Mouse (Mus musculus): ENCODE measurements at regions not wholly inside any gene's neighbourhood (a gene's known extent, or its start where the extent isn't known, plus 50 kb on each side); places are given as distances from the start of the nearest gene placed in this dataset.

DNA sequence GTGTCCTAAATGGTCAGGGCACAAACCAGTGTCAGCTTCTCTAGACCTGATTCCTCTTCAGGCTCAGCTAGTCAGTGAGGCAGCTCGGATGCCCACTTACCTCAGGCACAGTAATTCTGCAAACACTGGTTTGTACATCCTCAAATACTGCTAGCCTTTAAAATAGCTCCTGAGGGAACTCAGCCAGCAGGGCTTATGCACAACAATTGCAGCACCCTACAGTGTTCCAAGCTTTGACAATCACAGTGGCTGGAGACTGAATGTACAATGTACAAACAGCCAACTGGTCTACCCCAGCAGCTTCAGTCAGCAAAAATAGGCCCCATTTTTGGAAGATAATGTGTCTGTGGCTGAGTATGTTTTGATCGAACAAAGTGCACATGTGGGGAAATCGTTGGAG lies 129.6 kb downstream of the Rap2a start:
- H3K4me3 ChIP-seq = no peak overlapping the region
- no peak overlapping the region for H3K27ac ChIP-seq
- no peaks in the 10 kb centered on the region for H3K36me3 ChIP-seq (ENCODE audit: poor library complexity, severe bottlenecking)
- WGBS = 91% methylated on average over 3 of the region's 3 CpGs
- no peak for ATAC-seq
- no peaks in the 10 kb centered on the region for H3K4me1 ChIP-seq
- no peak overlapping the region for H3K4me2 ChIP-seq
- H3K9me3 ChIP-seq (replicated peaks) = no peaks in the 10 kb centered on the region
- no peaks in the 10 kb centered on the region for H3K27me3 ChIP-seq
- H3K9ac ChIP-seq = no peak overlapping the region

DNA sequence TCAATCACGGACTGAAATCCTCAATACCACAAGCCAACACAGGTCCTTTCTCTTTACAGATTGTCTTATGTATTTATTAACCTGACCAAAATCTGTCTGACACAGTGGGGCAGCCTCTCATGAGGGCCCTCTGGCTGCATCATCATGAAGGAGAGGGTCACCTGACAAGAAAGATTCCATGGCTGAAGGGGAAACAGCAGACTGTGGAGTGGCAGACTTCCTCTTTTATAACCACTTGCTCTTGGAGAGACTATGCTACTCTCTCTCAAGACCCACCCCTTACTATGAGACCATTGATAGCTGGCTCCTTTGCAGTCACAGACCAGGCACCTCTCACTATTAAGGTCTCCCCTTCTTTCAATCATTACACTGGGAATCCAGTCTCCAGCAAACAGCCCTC lies 133.1 kb downstream of the Rap2a start:
- 85% methylated on average over 1 of the region's 1 CpGs for WGBS
- H3K27ac ChIP-seq = no peak overlapping the region
- H3K9ac ChIP-seq = no peak overlapping the region

DNA sequence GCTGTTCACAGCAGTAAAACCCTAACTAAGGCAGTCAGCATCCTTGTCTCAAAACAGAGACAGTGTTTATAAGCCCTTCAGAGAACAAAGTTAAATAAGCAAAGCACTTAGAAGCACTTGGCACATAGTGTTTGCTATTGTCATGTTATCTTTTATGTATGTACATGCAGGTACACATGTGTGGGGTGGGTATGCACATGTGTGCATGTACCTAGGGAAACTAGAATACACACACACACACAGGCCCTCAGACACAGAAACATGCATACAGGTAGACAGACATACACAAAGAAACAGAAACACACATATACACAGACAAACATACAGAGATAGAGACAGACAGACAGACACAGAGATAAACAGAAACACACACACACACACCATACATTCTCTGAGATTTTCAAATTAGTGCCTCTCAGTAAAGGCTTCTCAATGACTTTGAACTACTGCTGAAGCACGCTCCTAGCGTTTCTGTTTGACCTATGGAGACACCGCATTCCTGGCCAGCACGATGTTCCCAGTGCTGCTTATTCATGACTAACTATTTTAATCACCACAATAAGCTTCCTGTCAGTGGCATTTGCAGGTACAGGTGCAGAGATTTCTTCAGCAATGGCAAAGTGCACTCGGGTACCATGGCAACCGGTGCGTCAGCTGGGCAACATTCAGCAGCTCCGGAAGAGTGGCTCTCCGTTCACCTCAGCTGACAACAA lies 148.1 kb downstream of the Rap2a start:
- Histone ChIP-seq H3K27me3 (no peaks in the 10 kb centered on the region), H3K36me3 (ENCODE audit: poor library complexity, severe bottlenecking) (no peaks in the 10 kb centered on the region), H3K9me3 (replicated peaks) (no peaks in the 10 kb centered on the region), H3K9ac (no peak overlapping the region), H3K4me3 (no peak overlapping the region), H3K4me1 (peaks cover 7% of the 10 kb centered on the region; the same call in 1 of the 2 replicates), H3K4me2 (no peak overlapping the region), H3K27ac (0 out of 2 replicates have a peak overlapping the region, but pooled peaks have one; percentile 45)
- WGBS = 51% methylated on average over 9 of the region's 9 CpGs
- ATAC-seq = peak; percentile 81

More for the DNA sequence above, 133.1 kb downstream of the Rap2a start:
- Histone ChIP-seq H3K9me3 (replicated peaks) (no peaks in the 10 kb centered on the region), H3K36me3 (ENCODE audit: poor library complexity, severe bottlenecking) (no peaks in the 10 kb centered on the region), H3K27me3 (no peaks in the 10 kb centered on the region), H3K4me1 (no peaks in the 10 kb centered on the region), H3K4me3 (no peak overlapping the region), H3K4me2 (no peak overlapping the region)
- ATAC-seq = no peak

DNA sequence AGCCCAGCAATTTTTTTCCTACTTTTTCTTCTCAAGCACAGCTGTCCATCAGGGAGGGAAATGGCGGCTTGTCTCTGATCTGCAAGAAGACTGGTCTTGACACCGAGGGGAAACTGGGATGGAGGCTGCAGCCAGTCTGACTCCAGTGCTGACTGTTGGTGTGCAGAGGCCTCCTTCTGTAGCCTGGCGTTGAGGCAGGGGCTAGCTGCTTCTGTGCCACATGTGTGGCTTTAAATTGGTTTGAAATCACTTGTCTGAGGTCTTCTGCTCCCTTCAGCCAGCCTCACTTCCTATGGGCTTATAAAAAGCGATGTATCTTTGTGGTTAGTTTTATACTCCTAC lies 148.7 kb downstream of the Rap2a start:
- no peak; the same call in 1 of the 2 replicates for ATAC-seq
- no peaks in the 10 kb centered on the region for H3K27me3 ChIP-seq
- no peak overlapping the region for H3K9ac ChIP-seq
- no peak overlapping the region for H3K4me3 ChIP-seq
- H3K9me3 ChIP-seq (replicated peaks) = no peaks in the 10 kb centered on the region
- 63% methylated on average over 4 of the region's 4 CpGs for WGBS
- no peak overlapping the region for H3K4me2 ChIP-seq
- H3K4me1 ChIP-seq = peaks cover 7% of the 10 kb centered on the region; the same call in 1 of the 2 replicates
- H3K27ac ChIP-seq = peak overlapping the region; percentile 45; the same call in 1 of the 2 replicates
- no peaks in the 10 kb centered on the region for H3K36me3 ChIP-seq (ENCODE audit: poor library complexity, severe bottlenecking)

DNA sequence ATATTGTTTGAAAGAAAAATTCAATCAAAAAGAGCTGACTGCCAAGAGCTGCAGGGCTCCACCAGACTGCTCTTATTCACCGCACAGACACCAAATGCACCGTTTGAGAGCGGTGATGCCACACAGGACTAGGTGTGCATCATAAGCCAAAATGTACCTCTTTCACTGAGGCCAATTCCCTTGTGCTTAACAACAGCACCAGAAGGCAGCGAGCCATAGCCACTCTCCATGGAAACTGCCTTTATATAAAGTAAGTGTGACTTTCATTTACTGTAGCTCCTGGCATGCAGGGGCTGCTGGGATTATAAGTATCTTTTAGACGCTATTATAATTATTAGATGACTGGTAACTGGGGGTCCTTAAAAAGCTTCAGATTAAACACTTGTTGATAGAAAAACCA lies 154.5 kb downstream of the Rap2a start:
- Histone ChIP-seq H3K27me3 (no peaks in the 10 kb centered on the region), H3K36me3 (ENCODE audit: poor library complexity, severe bottlenecking) (no peaks in the 10 kb centered on the region), H3K9me3 (replicated peaks) (no peaks in the 10 kb centered on the region), H3K4me3 (no peak overlapping the region), H3K9ac (no peak overlapping the region), H3K27ac (no peak overlapping the region), H3K4me1 (no peaks in the 10 kb centered on the region), H3K4me2 (no peak overlapping the region)
- ATAC-seq = no peak
- WGBS = 85% methylated on average over 5 of the region's 5 CpGs

DNA sequence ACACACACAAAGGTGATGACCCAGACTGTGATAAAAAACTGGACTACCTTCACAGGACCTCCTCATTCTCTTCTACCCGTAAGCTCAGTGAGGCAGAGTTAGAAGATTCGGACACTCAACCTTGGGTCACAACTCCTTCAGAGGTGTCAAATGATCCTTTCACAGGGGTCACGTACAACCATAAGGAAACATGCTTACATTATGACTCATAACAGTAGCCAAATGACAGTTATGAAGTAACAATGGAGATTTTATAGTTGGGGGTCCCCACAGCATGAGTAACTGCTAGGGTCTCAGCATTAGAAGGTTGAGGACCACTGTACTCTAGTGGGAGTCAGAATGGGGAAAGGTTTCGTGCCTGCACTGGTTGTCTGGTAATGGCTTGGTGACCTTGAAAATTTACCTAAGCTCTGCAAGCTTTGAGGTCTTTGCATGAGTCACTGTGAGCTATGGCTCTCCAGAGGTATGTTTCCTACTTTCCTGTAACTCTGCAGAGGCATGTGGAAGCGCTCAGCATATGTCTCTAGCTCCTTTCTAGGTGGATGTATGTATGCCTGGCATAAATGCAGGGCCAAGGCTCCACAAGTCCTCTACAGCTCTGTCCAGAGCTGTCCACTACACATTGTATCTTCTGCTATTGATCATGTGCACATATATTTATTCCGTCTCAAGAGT lies 158.6 kb downstream of the Rap2a start:
- Histone ChIP-seq H3K4me3 (no peak overlapping the region), H3K27me3 (no peaks in the 10 kb centered on the region), H3K4me2 (no peak overlapping the region), H3K27ac (no peak overlapping the region), H3K9ac (no peak overlapping the region), H3K9me3 (replicated peaks) (no peaks in the 10 kb centered on the region), H3K4me1 (no peaks in the 10 kb centered on the region), H3K36me3 (ENCODE audit: poor library complexity, severe bottlenecking) (no peaks in the 10 kb centered on the region)
- 91% methylated on average over 6 of the region's 6 CpGs for WGBS
- ATAC-seq = no peak

DNA sequence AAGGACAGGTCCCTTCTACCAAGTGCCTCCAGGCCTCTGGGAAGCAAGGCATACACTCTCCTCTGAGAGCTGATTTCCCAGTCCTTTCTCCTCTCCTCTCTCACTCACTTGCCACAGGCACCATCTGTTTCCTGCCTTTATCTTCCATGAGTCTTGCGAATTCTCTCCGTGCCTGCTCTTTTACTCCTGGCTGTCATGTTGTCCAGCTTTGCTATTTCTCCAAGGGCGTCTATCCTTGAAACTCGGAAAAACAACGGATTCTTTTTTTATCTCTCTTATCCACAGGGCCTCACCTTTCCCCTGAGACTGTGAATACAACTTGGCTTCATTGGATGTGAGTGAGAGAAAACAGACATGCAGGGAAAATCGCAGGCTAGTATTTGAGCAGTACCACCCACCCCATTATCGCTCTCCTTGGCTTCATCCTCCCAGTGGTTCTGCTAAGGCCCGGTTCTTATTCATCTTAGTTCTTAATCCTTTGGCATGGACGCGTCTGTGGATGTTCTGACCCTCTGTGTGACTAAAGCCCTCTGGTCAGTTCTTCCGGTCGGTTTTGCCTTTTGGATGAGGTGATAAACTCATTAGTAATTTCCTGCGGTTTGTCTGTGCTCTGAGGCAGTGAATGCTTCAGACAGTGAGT lies 159.4 kb downstream of the Rap2a start:
- H3K9ac ChIP-seq = no peak overlapping the region
- no peaks in the 10 kb centered on the region for H3K27me3 ChIP-seq
- no peak overlapping the region for H3K27ac ChIP-seq
- WGBS = 84% methylated on average over 13 of the region's 13 CpGs
- no peak overlapping the region for H3K4me2 ChIP-seq
- H3K4me1 ChIP-seq = no peaks in the 10 kb centered on the region
- ATAC-seq = no peak
- H3K4me3 ChIP-seq = no peak overlapping the region
- H3K36me3 ChIP-seq (ENCODE audit: poor library complexity, severe bottlenecking) = no peaks in the 10 kb centered on the region
- H3K9me3 ChIP-seq (replicated peaks) = no peaks in the 10 kb centered on the region

DNA sequence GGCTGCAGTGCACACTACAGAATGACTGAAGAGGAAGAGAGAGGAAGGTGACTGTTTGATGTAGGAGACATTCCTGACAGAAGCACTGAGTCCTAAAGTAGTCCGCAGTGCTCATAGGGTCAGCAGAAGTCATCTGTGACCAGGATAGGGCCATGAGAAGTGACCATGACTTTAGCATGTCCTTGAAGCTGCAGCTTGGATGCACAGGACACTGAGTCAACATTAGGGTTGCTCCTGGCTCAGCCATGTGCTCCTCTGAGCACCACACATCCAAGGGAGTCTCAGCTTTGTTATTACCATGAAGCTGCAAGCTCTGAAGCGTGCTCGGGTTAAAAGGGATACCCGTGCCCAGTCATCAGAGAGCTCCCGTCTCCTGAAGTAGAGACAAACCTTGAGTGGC lies 164.3 kb downstream of the Rap2a start:
- no peaks in the 10 kb centered on the region for H3K27me3 ChIP-seq
- 87% methylated on average over 5 of the region's 5 CpGs for WGBS
- H3K4me3 ChIP-seq = no peak overlapping the region
- H3K36me3 ChIP-seq (ENCODE audit: poor library complexity, severe bottlenecking) = no peaks in the 10 kb centered on the region
- H3K27ac ChIP-seq = no peak overlapping the region
- no peaks in the 10 kb centered on the region for H3K4me1 ChIP-seq
- H3K9ac ChIP-seq = no peak overlapping the region
- H3K9me3 ChIP-seq (replicated peaks) = no peaks in the 10 kb centered on the region
- H3K4me2 ChIP-seq = no peak overlapping the region
- ATAC-seq = no peak

DNA sequence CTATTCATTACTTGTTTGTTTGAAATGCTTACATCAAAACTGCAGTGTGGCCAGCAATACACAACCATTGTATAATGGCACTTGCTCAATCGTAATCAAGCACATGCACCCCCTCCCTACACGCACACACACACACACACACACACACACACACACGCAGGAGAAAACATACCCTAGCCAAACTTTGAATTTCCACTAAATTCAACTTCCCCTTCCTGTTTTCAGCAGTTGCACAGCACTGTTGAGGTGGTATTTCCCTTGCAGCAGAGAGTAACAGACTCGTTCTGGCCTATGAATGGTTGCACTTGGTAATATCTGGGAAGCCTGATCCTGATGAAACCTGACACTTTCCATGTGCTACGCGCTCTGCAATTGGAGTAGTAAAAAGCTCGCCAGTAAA lies 173.8 kb downstream of the Rap2a start:
- no peak for ATAC-seq
- WGBS = 88% methylated on average over 7 of the region's 7 CpGs

DNA sequence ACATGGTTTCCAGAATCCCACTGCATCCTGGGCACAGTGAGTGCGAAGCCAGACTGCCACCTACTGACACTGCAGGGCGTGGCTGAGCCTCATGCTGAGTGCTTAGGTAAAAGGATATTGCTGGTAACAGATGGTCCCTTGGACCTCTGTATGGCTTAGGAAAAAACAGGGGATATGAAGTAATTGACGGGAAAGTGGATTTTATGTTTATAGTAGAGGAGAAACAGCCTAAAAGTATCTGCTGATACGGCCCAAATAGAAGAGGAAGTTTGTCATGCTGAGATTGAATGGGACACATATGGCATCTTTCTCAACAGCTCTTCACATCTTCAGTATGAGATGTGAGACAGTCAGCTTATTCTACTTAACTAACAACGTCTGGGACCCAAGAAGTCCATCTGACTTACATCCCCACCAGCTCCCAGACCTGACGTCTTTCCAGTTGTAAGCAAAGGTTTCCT lies 182.1 kb downstream of the Rap2a start:
- Histone ChIP-seq H3K4me1 (no peaks in the 10 kb centered on the region), H3K9me3 (replicated peaks) (no peaks in the 10 kb centered on the region), H3K27me3 (no peaks in the 10 kb centered on the region), H3K9ac (no peak overlapping the region), H3K27ac (no peak overlapping the region), H3K4me3 (no peak overlapping the region), H3K4me2 (no peak overlapping the region), H3K36me3 (ENCODE audit: poor library complexity, severe bottlenecking) (no peaks in the 10 kb centered on the region)
- 87% methylated on average over 6 of the region's 6 CpGs for WGBS
- no peak for ATAC-seq

More for the DNA sequence above, 173.8 kb downstream of the Rap2a start:
- no peaks in the 10 kb centered on the region for H3K4me1 ChIP-seq
- no peaks in the 10 kb centered on the region for H3K36me3 ChIP-seq (ENCODE audit: poor library complexity, severe bottlenecking)
- no peaks in the 10 kb centered on the region for H3K9me3 ChIP-seq (replicated peaks)
- H3K9ac ChIP-seq = no peak overlapping the region
- no peaks in the 10 kb centered on the region for H3K27me3 ChIP-seq
- H3K4me2 ChIP-seq = no peak overlapping the region
- no peak overlapping the region for H3K4me3 ChIP-seq
- no peak overlapping the region for H3K27ac ChIP-seq

DNA sequence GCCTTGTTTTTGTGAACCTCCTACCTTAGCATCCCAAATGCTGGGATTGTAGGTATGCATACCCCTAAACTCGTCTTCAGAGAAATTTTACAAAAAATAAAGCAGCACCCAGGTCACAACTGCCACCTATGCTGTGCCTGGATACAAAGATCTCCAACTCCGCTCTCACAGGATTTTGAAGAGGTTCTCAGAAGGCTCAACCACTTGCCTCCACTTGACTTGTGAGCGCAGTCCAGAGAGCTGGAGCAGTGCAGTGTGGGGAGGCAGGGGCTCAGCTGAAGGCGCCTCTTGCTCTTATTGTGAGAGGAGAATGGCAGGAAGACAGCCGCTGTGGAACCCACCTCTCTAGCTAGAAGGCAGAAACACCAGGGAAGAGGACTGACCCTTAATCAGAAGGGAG lies 182.9 kb downstream of the Rap2a start:
- Histone ChIP-seq H3K4me3 (no peak overlapping the region), H3K9me3 (replicated peaks) (no peaks in the 10 kb centered on the region), H3K27me3 (no peaks in the 10 kb centered on the region), H3K27ac (no peak overlapping the region), H3K9ac (no peak overlapping the region), H3K4me1 (no peaks in the 10 kb centered on the region), H3K4me2 (no peak overlapping the region), H3K36me3 (ENCODE audit: poor library complexity, severe bottlenecking) (no peaks in the 10 kb centered on the region)
- ATAC-seq = no peak
- WGBS = 85% methylated on average over 5 of the region's 5 CpGs

DNA sequence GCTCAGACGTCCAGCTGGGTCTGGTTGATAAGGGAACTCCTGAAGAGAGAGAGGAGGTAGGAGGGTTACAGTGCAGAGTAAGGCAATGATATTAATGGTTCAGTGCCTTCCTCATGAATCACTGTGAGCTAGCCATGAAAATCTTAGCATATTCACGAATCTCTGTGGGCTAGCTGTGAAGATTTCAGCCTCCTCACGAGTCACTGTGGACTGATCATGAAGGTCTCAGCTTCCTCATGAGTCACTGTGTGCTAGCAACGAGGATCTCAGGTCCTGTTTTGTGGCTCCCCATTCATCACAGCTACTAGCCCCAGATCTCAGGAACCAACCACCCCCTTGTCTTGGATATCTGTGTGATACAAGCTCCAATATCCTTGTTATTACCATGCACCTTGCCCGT lies 191.4 kb downstream of the Rap2a start:
- 78% methylated on average over 5 of the region's 5 CpGs for WGBS
- no peaks in the 10 kb centered on the region for H3K27me3 ChIP-seq
- H3K9ac ChIP-seq = no peak overlapping the region
- H3K36me3 ChIP-seq (ENCODE audit: poor library complexity, severe bottlenecking) = no peaks in the 10 kb centered on the region
- no peaks in the 10 kb centered on the region for H3K4me1 ChIP-seq
- H3K4me3 ChIP-seq = no peak overlapping the region
- H3K27ac ChIP-seq = no peak overlapping the region
- H3K4me2 ChIP-seq = no peak overlapping the region
- ATAC-seq = no peak
- no peaks in the 10 kb centered on the region for H3K9me3 ChIP-seq (replicated peaks)
